Mouse (Mus musculus) heart, embryonic 10.5 days (tissue): ENCODE results near the gene Icmt. TPM values are rescaled to one million over a fixed set of nuclear protein-coding genes. Genes with fewer than 3 reads are reported as not detected.

Experiments
- DNase-seq: peaks from one replicate; pipeline ENCODE4 v3.0.0-alpha.2; 2017; ENCODE audit warnings: low spot score
- H3K27ac ChIP-seq: fragments of 300-500 bp; sonication (generic); 2 replicates; pipeline ENCODE4 v1.5.1; 2016; ENCODE audit warnings: mild to moderate bottlenecking
- H3K27me3 ChIP-seq: fragments of 300-500 bp; sonication (generic); 2 replicates; pipeline ENCODE4 v1.6.1; 2016; ENCODE audit warnings: mild to moderate bottlenecking; ENCODE audit not compliant: poor library complexity, insufficient read depth, severe bottlenecking
- H3K36me3 ChIP-seq: fragments of 300-500 bp; sonication (generic); 2 replicates; pipeline ENCODE4 v1.6.1; 2016; ENCODE audit warnings: mild to moderate bottlenecking, moderate library complexity
- H3K4me1 ChIP-seq: fragments of 300-500 bp; sonication (generic); 2 replicates; pipeline ENCODE4 v1.6.1; 2016; ENCODE audit warnings: mild to moderate bottlenecking
- H3K4me3 ChIP-seq: fragments of 300-500 bp; sonication (generic); 2 replicates; pipeline ENCODE4 v1.5.1; 2016; ENCODE audit warnings: mild to moderate bottlenecking, moderate library complexity
- H3K9me3 ChIP-seq: fragments of 300-500 bp; sonication (generic); 2 replicates; pipeline ENCODE4 v1.6.1; 2016; ENCODE audit warnings: mild to moderate bottlenecking, moderate library complexity
- WGBS: fragments of 180-500 bp; shearing (Covaris S2); methylation state at CpG from one replicate; pipeline ENCODE4 v1.1.7; 2016; 5-methylcytosine and 5-hydroxymethylcytosine counted together
- polyA plus RNA-seq: library from polyadenylated mRNA; unstranded; fragments of >200 nt; fragmentation: Nextera tagmentation; extraction: Ambion mirVana; gene quantifications from 2 replicates; pipeline ENCODE4 v1.2.1, GENCODE M21; 2016

Gene Icmt
- polyA plus RNA-seq, 1 experiment from 2014 or later: 23.1 TPM

- Histone ChIP-seq H3K4me3 (no peak overlapping the region), H3K4me1 (peaks cover 68% of the 10 kb centered on the region), H3K27me3 (peaks cover 20% of the 10 kb centered on the region), H3K36me3 (peaks cover 5% of the 10 kb centered on the region; the same call in 1 of the 2 replicates), H3K9me3 (no peaks in the 10 kb centered on the region), H3K27ac (0 out of 2 replicates have a peak overlapping the region, but pooled peaks have one; percentile 23)
- WGBS: 72% methylated on average over 13 of the region's 13 CpGs
- DNase-seq: no peak
Observed at GRCm38 (mm10) chr4:152267748-152268369, 29.2 kb upstream of the Icmt start.

GRCm38 (mm10) chr4:152269967-152270366 lies 27.1 kb upstream of the Icmt start:
- WGBS: 89% methylated on average over 13 of the region's 13 CpGs
- peaks cover 40% of the 10 kb centered on the region for H3K27me3 ChIP-seq
- H3K36me3 ChIP-seq: peaks cover 5% of the 10 kb centered on the region; the same call in 1 of the 2 replicates
- no peak overlapping the region for H3K4me3 ChIP-seq
- DNase-seq: no peak
- H3K9me3 ChIP-seq: no peaks in the 10 kb centered on the region
- H3K27ac ChIP-seq: 0 out of 2 replicates have a peak overlapping the region, but pooled peaks have one; percentile 4
- peaks cover 69% of the 10 kb centered on the region for H3K4me1 ChIP-seq

- Histone ChIP-seq H3K4me1 (peaks cover 71% of the 10 kb centered on the region), H3K27ac (no peak overlapping the region; the same call in 1 of the 2 replicates), H3K27me3 (peaks cover 46% of the 10 kb centered on the region), H3K36me3 (0 out of 2 replicates have a peak, but pooled peaks cover 5% of the 10 kb centered on the region), H3K4me3 (no peak overlapping the region), H3K9me3 (no peaks in the 10 kb centered on the region)
- DNase-seq: no peak
- 74% methylated on average over 9 of the region's 9 CpGs for WGBS
Observed at GRCm38 (mm10) chr4:152270599-152270998, 26.4 kb upstream of the Icmt start.

- Histone ChIP-seq H3K27me3 (peaks cover 54% of the 10 kb centered on the region), H3K9me3 (no peaks in the 10 kb centered on the region), H3K4me3 (no peak overlapping the region), H3K4me1 (peaks cover 65% of the 10 kb centered on the region), H3K36me3 (0 out of 2 replicates have a peak, but pooled peaks cover 5% of the 10 kb centered on the region), H3K27ac (0 out of 2 replicates have a peak overlapping the region, but pooled peaks have one; percentile 88)
- 89% methylated on average over 11 of the region's 11 CpGs for WGBS
- DNase-seq: no peak
Observed at GRCm38 (mm10) chr4:152271334-152271733, 25.7 kb upstream of the Icmt start.

- Histone ChIP-seq H3K36me3 (0 out of 2 replicates have a peak, but pooled peaks cover 5% of the 10 kb centered on the region), H3K9me3 (no peaks in the 10 kb centered on the region), H3K27ac (peak overlapping the region; percentile 88; the same call in 1 of the 2 replicates), H3K4me3 (0 out of 2 replicates have a peak overlapping the region, but pooled peaks have one; percentile 8), H3K4me1 (peaks cover 70% of the 10 kb centered on the region), H3K27me3 (peaks cover 60% of the 10 kb centered on the region)
- 64% methylated on average over 7 of the region's 7 CpGs for WGBS
- DNase-seq: no peak
Observed at GRCm38 (mm10) chr4:152272006-152272405, 25.0 kb upstream of the Icmt start.

- Histone ChIP-seq H3K9me3 (no peaks in the 10 kb centered on the region), H3K4me1 (peaks cover 70% of the 10 kb centered on the region), H3K27ac (peak overlapping the region; percentile 88), H3K36me3 (0 out of 2 replicates have a peak, but pooled peaks cover 2% of the 10 kb centered on the region), H3K27me3 (peaks cover 65% of the 10 kb centered on the region), H3K4me3 (0 out of 2 replicates have a peak overlapping the region, but pooled peaks have one; percentile 8)
- no peak for DNase-seq
- 24% methylated on average over 9 of the region's 9 CpGs for WGBS
Observed at GRCm38 (mm10) chr4:152272449-152273049, 24.5 kb upstream of the Icmt start.

- peak overlapping the region; percentile 88 for H3K27ac ChIP-seq
- WGBS: 33% methylated on average over 3 of the region's 3 CpGs
- H3K4me3 ChIP-seq: peak overlapping the region; percentile 84; the same call in 1 of the 2 replicates
- no peak for DNase-seq
- H3K27me3 ChIP-seq: peaks cover 65% of the 10 kb centered on the region
- no peaks in the 10 kb centered on the region for H3K36me3 ChIP-seq
- H3K4me1 ChIP-seq: peaks cover 67% of the 10 kb centered on the region
- H3K9me3 ChIP-seq: no peaks in the 10 kb centered on the region; the same call in 1 of the 2 replicates
Observed at GRCm38 (mm10) chr4:152273191-152273590, 23.8 kb upstream of the Icmt start.

GRCm38 (mm10) chr4:152273621-152274236 lies 23.3 kb upstream of the Icmt start, which contains the start of gene Gpr153:
Gene Gpr153, plus strand, starts transcription at chr4:152274232.
- Histone ChIP-seq H3K9me3 (no peaks in the 10 kb centered on the region; the same call in 1 of the 2 replicates), H3K36me3 (no peaks in the 10 kb centered on the region), H3K4me3 (peak within 1 kb of the TSS; percentile 84), H3K27ac (peak within 1 kb of the TSS; percentile 88), H3K4me1 (peaks cover 67% of the 10 kb centered on the region), H3K27me3 (peaks cover 65% of the 10 kb centered on the region)
- under 1% methylated on average over 46 of the region's 48 CpGs for WGBS
- DNase-seq: peak; percentile 84

- Histone ChIP-seq H3K4me3 (peak overlapping the region; percentile 84), H3K9me3 (no peaks in the 10 kb centered on the region; the same call in 1 of the 2 replicates), H3K36me3 (peaks cover 2% of the 10 kb centered on the region; the same call in 1 of the 2 replicates), H3K27me3 (peaks cover 70% of the 10 kb centered on the region), H3K4me1 (peaks cover 61% of the 10 kb centered on the region), H3K27ac (peak overlapping the region; percentile 88)
- DNase-seq: no peak
- under 1% methylated on average over 20 of the region's 20 CpGs for WGBS
Observed at GRCm38 (mm10) chr4:152274681-152275131, 22.3 kb upstream of the Icmt start.

GRCm38 (mm10) chr4:152276389-152277347 lies 20.4 kb upstream of the Icmt start:
- peaks cover 9% of the 10 kb centered on the region; the same call in 1 of the 2 replicates for H3K36me3 ChIP-seq
- H3K27me3 ChIP-seq: peaks cover 76% of the 10 kb centered on the region
- WGBS: 45% methylated on average over 10 of the region's 10 CpGs
- H3K9me3 ChIP-seq: no peaks in the 10 kb centered on the region; the same call in 1 of the 2 replicates
- peaks cover 49% of the 10 kb centered on the region for H3K4me1 ChIP-seq
- no peak for DNase-seq
- H3K27ac ChIP-seq: no peak overlapping the region
- no peak overlapping the region for H3K4me3 ChIP-seq

- Histone ChIP-seq H3K27ac (no peak overlapping the region), H3K9me3 (no peaks in the 10 kb centered on the region; the same call in 1 of the 2 replicates), H3K27me3 (peaks cover 87% of the 10 kb centered on the region), H3K4me3 (no peak overlapping the region), H3K4me1 (peaks cover 41% of the 10 kb centered on the region), H3K36me3 (peaks cover 11% of the 10 kb centered on the region; the same call in 1 of the 2 replicates)
- no peak for DNase-seq
- 69% methylated on average over 2 of the region's 2 CpGs for WGBS
Observed at GRCm38 (mm10) chr4:152277916-152278315, 19.1 kb upstream of the Icmt start.
